14 mouse cellular contexts compared by ENCODE assay signal in the genomic region with DNA sequence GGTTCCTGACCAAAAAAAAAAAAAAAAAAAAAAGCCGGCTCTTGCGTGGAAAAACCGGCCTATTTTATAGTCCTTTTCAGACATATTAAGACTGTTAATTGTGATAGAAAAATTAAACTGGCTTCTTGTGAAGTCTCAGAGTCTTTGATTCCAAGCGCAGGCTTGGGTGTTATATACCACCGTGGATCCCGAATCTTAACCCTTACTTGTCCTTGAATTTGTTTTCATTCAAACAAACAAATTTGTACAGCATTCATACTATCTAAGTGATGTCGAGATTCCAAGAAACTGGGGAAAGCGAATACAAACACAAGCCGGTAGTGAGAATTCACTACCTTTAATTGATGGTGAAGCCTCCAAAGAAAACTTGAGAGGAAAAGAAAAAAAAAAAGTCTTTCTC. TPM values are rescaled to one million over a fixed set of nuclear protein-coding genes. Genes with fewer than 3 reads are reported as not detected.
DNase-seq lines count a peak whose midpoint lies in the region; ATAC-seq and TF ChIP-seq lines count a peak whose summit lies in the region.
"Had no signal": no experiment of that assay in that cellular context is flagged by ENCODE, and none has a peak within 500 bp of the region (broad histone marks: within the 10 kb centered on the region; RNA-seq: fewer than 3 reads in every experiment).

No protein-coding gene starts in this region.

- no peak for TF ChIP-seq EP300 in stomach, postnatal 0 days (optimal IDR thresholded peaks at IDR 0.05)

- WGBS in forebrain, embryonic 10.5 days = 1% methylated on average over 9 of the region's 9 CpGs
- WGBS in forebrain, embryonic 13.5 days = under 1% methylated on average over 9 of the region's 9 CpGs
- 1% methylated on average over 9 of the region's 9 CpGs for WGBS in hindbrain, embryonic 11.5 days
- 1% methylated on average over 9 of the region's 9 CpGs for WGBS in hindbrain, embryonic 16.5 days
- WGBS in stomach, embryonic 15.5 days = 2% methylated on average over 9 of the region's 9 CpGs
- WGBS in stomach, postnatal 0 days = 6% methylated on average over 9 of the region's 9 CpGs

- no peaks in the 10 kb centered on the region for H3K36me3 ChIP-seq in forebrain, embryonic 10.5 days (replicated peaks)
- H3K36me3 ChIP-seq in forebrain, embryonic 13.5 days (ENCODE audit: poor library complexity, severe bottlenecking) = no peaks in the 10 kb centered on the region
- H3K36me3 ChIP-seq in hindbrain, embryonic 11.5 days (ENCODE audit: control insufficient read depth, insufficient read depth, low read length) = no peaks in the 10 kb centered on the region
- no peaks in the 10 kb centered on the region for H3K36me3 ChIP-seq in hindbrain, embryonic 16.5 days (ENCODE audit: control insufficient read depth, insufficient read depth, low read length)
- no peaks in the 10 kb centered on the region for H3K36me3 ChIP-seq in stomach, embryonic 15.5 days
- H3K36me3 ChIP-seq in stomach, postnatal 0 days (ENCODE audit: control insufficient read depth, insufficient read depth, low read length) = no peaks in the 10 kb centered on the region
- H3K36me3 ChIP-seq: hindbrain, embryonic 15.5 days; limb, embryonic 15.5 days had no signal

- H3K4me3 ChIP-seq in forebrain, embryonic 10.5 days = peak overlapping the region; percentile 50
- no peak overlapping the region for H3K4me3 ChIP-seq in forebrain, embryonic 13.5 days
- no peak overlapping the region; the same call in 1 of the 2 replicates for H3K4me3 ChIP-seq in hindbrain, embryonic 11.5 days (ENCODE audit: low read depth, low read length)
- no peak overlapping the region for H3K4me3 ChIP-seq in hindbrain, embryonic 16.5 days (ENCODE audit: low read length)
- H3K4me3 ChIP-seq in stomach, embryonic 15.5 days (replicated peaks) = peak overlapping the region; percentile 29; the same call in 1 of the 2 replicates
- no peak overlapping the region for H3K4me3 ChIP-seq in stomach, postnatal 0 days (ENCODE audit: low read depth, low read length)

- H3K27ac ChIP-seq in forebrain, embryonic 10.5 days = no peak overlapping the region
- H3K27ac ChIP-seq in forebrain, embryonic 13.5 days = no peak overlapping the region
- no peak overlapping the region for H3K27ac ChIP-seq in hindbrain, embryonic 11.5 days (ENCODE audit: low read depth, low read length)
- H3K27ac ChIP-seq in hindbrain, embryonic 16.5 days (ENCODE audit: low read depth, low read length) = no peak overlapping the region
- H3K27ac ChIP-seq in stomach, embryonic 15.5 days = no peak overlapping the region
- no peak overlapping the region for H3K27ac ChIP-seq in stomach, postnatal 0 days (replicated peaks)
- H3K27ac ChIP-seq: hindbrain, embryonic 15.5 days; limb, embryonic 15.5 days had no signal

- no peak for ATAC-seq in forebrain, embryonic 13.5 days
- ATAC-seq in hindbrain, embryonic 11.5 days (ENCODE audit: low FRiP score) = no peak
- ATAC-seq in hindbrain, embryonic 16.5 days = no peak
- ATAC-seq in stomach, embryonic 15.5 days (ENCODE audit: insufficient read depth, low FRiP score, low read depth) = no peak
- ATAC-seq in stomach, postnatal 0 days (ENCODE audit: low FRiP score, low TSS enrichment) = no peak

- no peaks in the 10 kb centered on the region for H3K9me3 ChIP-seq in forebrain, embryonic 10.5 days
- no peaks in the 10 kb centered on the region for H3K9me3 ChIP-seq in forebrain, embryonic 13.5 days (replicated peaks)
- H3K9me3 ChIP-seq in hindbrain, embryonic 11.5 days (ENCODE audit: control insufficient read depth, low read length) = no peaks in the 10 kb centered on the region
- H3K9me3 ChIP-seq in hindbrain, embryonic 16.5 days (ENCODE audit: control insufficient read depth, low read length) = no peaks in the 10 kb centered on the region
- H3K9me3 ChIP-seq in stomach, embryonic 15.5 days = no peaks in the 10 kb centered on the region
- H3K9me3 ChIP-seq in stomach, postnatal 0 days (ENCODE audit: control insufficient read depth, low read length) = no peaks in the 10 kb centered on the region
- H3K9me3 ChIP-seq: hindbrain, embryonic 15.5 days; limb, embryonic 15.5 days had no signal

- no peak overlapping the region for H3K9ac ChIP-seq in forebrain, embryonic 13.5 days
- H3K9ac ChIP-seq in hindbrain, embryonic 11.5 days (ENCODE audit: low read depth, low read length) = no peak overlapping the region
- H3K9ac ChIP-seq in hindbrain, embryonic 16.5 days (ENCODE audit: low read depth, low read length) = no peak overlapping the region
- H3K9ac ChIP-seq in stomach, embryonic 15.5 days = no peak overlapping the region
- H3K9ac ChIP-seq in stomach, postnatal 0 days (ENCODE audit: low read length) = no peak overlapping the region
- H3K9ac ChIP-seq: hindbrain, embryonic 15.5 days; limb, embryonic 15.5 days had no signal

- peaks cover 100% of the 10 kb centered on the region for H3K27me3 ChIP-seq in forebrain, embryonic 10.5 days (ENCODE audit: poor library complexity, severe bottlenecking)
- H3K27me3 ChIP-seq in forebrain, embryonic 13.5 days = peaks cover 96% of the 10 kb centered on the region
- peaks cover 88% of the 10 kb centered on the region for H3K27me3 ChIP-seq in hindbrain, embryonic 11.5 days (ENCODE audit: control insufficient read depth, insufficient read depth, low read length)
- peaks cover 58% of the 10 kb centered on the region for H3K27me3 ChIP-seq in hindbrain, embryonic 16.5 days (replicated peaks; ENCODE audit: control insufficient read depth, insufficient read depth, low read length)
- H3K27me3 ChIP-seq in stomach, embryonic 15.5 days (replicated peaks) = peaks cover 91% of the 10 kb centered on the region
- peaks cover 41% of the 10 kb centered on the region for H3K27me3 ChIP-seq in stomach, postnatal 0 days (ENCODE audit: control insufficient read depth, insufficient read depth, low read length)

- no peak for TF ChIP-seq CTCF in stomach, postnatal 0 days (IDR thresholded peaks at IDR 0.05; ENCODE audit: low read depth)

- no peak overlapping the region for H3K4me2 ChIP-seq in forebrain, embryonic 13.5 days
- H3K4me2 ChIP-seq in hindbrain, embryonic 11.5 days (replicated peaks; ENCODE audit: low read depth, low read length) = no peak overlapping the region
- H3K4me2 ChIP-seq in hindbrain, embryonic 16.5 days (ENCODE audit: low read length) = no peak overlapping the region
- H3K4me2 ChIP-seq in stomach, embryonic 15.5 days = no peak overlapping the region
- H3K4me2 ChIP-seq in stomach, postnatal 0 days (replicated peaks; ENCODE audit: low read depth) = no peak overlapping the region

- H3K4me1 ChIP-seq in forebrain, embryonic 10.5 days = peaks cover 47% of the 10 kb centered on the region
- H3K4me1 ChIP-seq in forebrain, embryonic 13.5 days = peaks cover 29% of the 10 kb centered on the region
- H3K4me1 ChIP-seq in hindbrain, embryonic 11.5 days (replicated peaks; ENCODE audit: control insufficient read depth, insufficient read depth, low read length) = peaks cover 12% of the 10 kb centered on the region
- H3K4me1 ChIP-seq in hindbrain, embryonic 16.5 days (ENCODE audit: control insufficient read depth, insufficient read depth, low read depth, low read length) = peaks cover 7% of the 10 kb centered on the region; the same call in 1 of the 2 replicates
- peaks cover 22% of the 10 kb centered on the region for H3K4me1 ChIP-seq in stomach, embryonic 15.5 days
- H3K4me1 ChIP-seq in stomach, postnatal 0 days (replicated peaks; ENCODE audit: control insufficient read depth, insufficient read depth) = no peaks in the 10 kb centered on the region

- DNase-seq in forebrain, embryonic 10.5 days (ENCODE audit: extremely low spot score, low spot score) = no peak
- peak; percentile 45 for DNase-seq in hindbrain, embryonic 11.5 days (ENCODE audit: low spot score)
- DNase-seq in stomach, postnatal 0 days (ENCODE audit: low spot score) = no peak
- no peak for DNase-seq in adrenal gland, postnatal 14 days
- no peak for DNase-seq in kidney, postnatal 10 days
- DNase-seq: spleen, adult 18-20 months; thymus, adult 2 months had no signal

RNA-seq across cellular contexts. Expression of a gene that starts 0.9 kb away (rescaled TPM):
- 0.25 and 0.34 TPM in 2 replicates for polyA plus RNA-seq in forebrain, embryonic 10.5 days (2016; fragmentation: Nextera tagmentation; extraction: Ambion mirVana)
- 0.01 and 0.30 TPM in 2 replicates for polyA plus RNA-seq in forebrain, embryonic 13.5 days (2015; fragmentation: Nextera tagmentation; extraction: Ambion mirVana)
- polyA plus RNA-seq in hindbrain, embryonic 11.5 days (2014; fragmentation: Nextera tagmentation; extraction: Ambion mirVana) = 1.7 and 4.3 TPM in 2 replicates
- 0.78 and 1.2 TPM in 2 replicates for polyA plus RNA-seq in hindbrain, embryonic 16.5 days (2015; fragmentation: Nextera tagmentation; extraction: Ambion mirVana)
- polyA plus RNA-seq in stomach, embryonic 15.5 days (2015; fragmentation: Nextera tagmentation; extraction: Ambion mirVana) = 0.15 and 0.32 TPM in 2 replicates
- polyA plus RNA-seq in stomach, postnatal 0 days (2015; fragmentation: Nextera tagmentation; extraction: Ambion mirVana) = 0.08 TPM in 1 of 2 replicates, not detected in the other
- 20.5 and 21.2 TPM in 2 replicates for total RNA-seq in adrenal gland, postnatal 14 days (2021)
- total RNA-seq: layer of hippocampus, adult 8-10 months; MEL had no signal
- polyA plus RNA-seq: limb, embryonic 15.5 days had no signal

Comparison
In these comparisons a context has a peak if more than half of its experiments do, and no peak if none do; other contexts are left out.
1. H3K4me3 ChIP-seq: peak in forebrain, embryonic 10.5 days (single experiment) and stomach, embryonic 15.5 days (single experiment); none in forebrain, embryonic 13.5 days (single experiment), hindbrain, embryonic 11.5 days (single experiment), hindbrain, embryonic 16.5 days (single experiment) and stomach, postnatal 0 days (single experiment).